Mouse (Mus musculus) G1E (cell line): ENCODE measurements at regions not wholly inside any gene's neighbourhood (a gene's known extent, or its start where the extent isn't known, plus 50 kb on each side); places are given as distances from the start of the nearest gene placed in this dataset.

Experiments used
- CTCF ChIP-seq: IDR thresholded peaks from 2 replicates; pipeline ENCODE4 v1.5.1; 2012; ENCODE audit warnings: low read depth, low read length, inconsistent platforms, mixed read lengths
- GATA1 ChIP-seq: IDR thresholded peaks from 2 replicates; pipeline ENCODE4 v1.6.1; 2012; ENCODE audit warnings: borderline replicate concordance, low read length, inconsistent platforms, mixed read lengths
- GATA2 ChIP-seq: IDR thresholded peaks from 2 replicates; pipeline ENCODE4 v1.6.1; 2012; ENCODE audit warnings: low read depth, low read length, inconsistent platforms, borderline replicate concordance
- POLR2AphosphoS5 ChIP-seq: IDR thresholded peaks from 2 replicates; pipeline ENCODE4 v1.6.1; 2012; ENCODE audit warnings: low read depth, low read length, inconsistent platforms; ENCODE audit not compliant: insufficient replicate concordance
- TAL1 ChIP-seq: conservative IDR thresholded peaks from 2 replicates; pipeline ENCODE4 v1.6.1; 2012; ENCODE audit warnings: low read depth, low read length, inconsistent platforms, mixed read lengths

DNA sequence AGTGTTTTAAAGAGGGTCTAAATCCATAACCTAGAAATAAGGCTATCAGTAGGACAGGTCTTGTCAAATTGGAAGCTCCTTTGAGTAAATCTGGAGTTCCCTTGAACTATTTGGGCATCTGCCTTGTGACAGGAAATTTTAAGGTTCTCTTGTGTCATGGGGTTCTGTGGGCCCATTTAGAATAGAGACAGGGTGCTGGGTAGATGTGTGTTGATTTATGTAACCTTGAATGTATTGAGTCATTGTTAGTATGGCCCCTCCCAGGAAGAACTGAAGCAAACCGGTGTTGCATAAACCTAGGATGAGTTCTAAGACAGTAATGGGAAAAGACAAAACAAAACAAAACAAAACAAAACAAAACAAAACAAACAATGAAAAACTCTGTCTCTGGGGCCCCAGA is 1404.6 kb upstream of the Lrrc6 start:
- TF ChIP-seq CTCF (no peak), POLR2AphosphoS5 (no peak), GATA1 (no peak), TAL1 (no peak), GATA2 (no peak)
